Comparison of ENCODE assay signal across 15 mouse cellular contexts in genomic region chr3:147967866-147968265, GRCm38 (mm10).
A peak's percentile ranks its signal among the peaks of the same experiment; 100 is the strongest.
DNase-seq lines count a peak whose midpoint lies in the region; ATAC-seq lines count a peak whose summit lies in the region.
"Had no signal": no experiment of that assay in that cellular context is flagged by ENCODE, and none has a peak within 500 bp of the region (broad histone marks: within the 10 kb centered on the region; RNA-seq: fewer than 3 reads in every experiment).

No protein-coding gene starts in this region.

- no peaks in the 10 kb centered on the region for H3K36me3 ChIP-seq in embryonic facial prominence, embryonic 15.5 days
- H3K36me3 ChIP-seq in midbrain, embryonic 11.5 days (ENCODE audit: control insufficient read depth, insufficient read depth, low read length), result no peaks in the 10 kb centered on the region
- no peaks in the 10 kb centered on the region for H3K36me3 ChIP-seq in neural tube, embryonic 14.5 days (ENCODE audit: control insufficient read depth, insufficient read depth, low read length)
- H3K36me3 ChIP-seq: heart, embryonic 13.5 days; limb, embryonic 15.5 days had no signal

- H3K9me3 ChIP-seq in embryonic facial prominence, embryonic 15.5 days (replicated peaks), result no peaks in the 10 kb centered on the region
- no peaks in the 10 kb centered on the region for H3K9me3 ChIP-seq in midbrain, embryonic 11.5 days (ENCODE audit: control insufficient read depth, low read length)
- H3K9me3 ChIP-seq in neural tube, embryonic 14.5 days (ENCODE audit: control insufficient read depth, low read length), result no peaks in the 10 kb centered on the region
- H3K9me3 ChIP-seq: heart, embryonic 13.5 days; limb, embryonic 15.5 days had no signal

- no peaks in the 10 kb centered on the region; the same call in 1 of the 2 replicates for H3K27me3 ChIP-seq in embryonic facial prominence, embryonic 15.5 days
- no peaks in the 10 kb centered on the region for H3K27me3 ChIP-seq in midbrain, embryonic 11.5 days (ENCODE audit: control insufficient read depth, insufficient read depth, low read length)
- H3K27me3 ChIP-seq in neural tube, embryonic 14.5 days (ENCODE audit: control insufficient read depth, insufficient read depth, low read length), result no peaks in the 10 kb centered on the region
- H3K27me3 ChIP-seq: heart, embryonic 13.5 days; limb, embryonic 15.5 days had no signal

- no peak overlapping the region for H3K4me3 ChIP-seq in embryonic facial prominence, embryonic 15.5 days (replicated peaks)
- H3K4me3 ChIP-seq in midbrain, embryonic 11.5 days (ENCODE audit: low read depth, low read length), result no peak overlapping the region
- no peak overlapping the region for H3K4me3 ChIP-seq in neural tube, embryonic 14.5 days (ENCODE audit: low read depth, low read length)
- H3K4me3 ChIP-seq: heart, embryonic 13.5 days; limb, embryonic 15.5 days had no signal

- ATAC-seq in embryonic facial prominence, embryonic 15.5 days (ENCODE audit: insufficient number of reproducible peaks, low FRiP score, low TSS enrichment, low read depth), result peak; percentile 43; the same call in 1 of the 2 replicates
- peak; percentile 89 for ATAC-seq in midbrain, embryonic 11.5 days (ENCODE audit: low FRiP score)
- ATAC-seq in neural tube, embryonic 14.5 days (ENCODE audit: low read depth), result peak; percentile 46; the same call in 1 of the 2 replicates
- ATAC-seq: forebrain, embryonic 16.5 days had no signal

- 36% methylated on average over 9 of the region's 9 CpGs for WGBS in embryonic facial prominence, embryonic 15.5 days
- WGBS in midbrain, embryonic 11.5 days, result 17% methylated on average over 9 of the region's 9 CpGs
- 21% methylated on average over 9 of the region's 9 CpGs for WGBS in neural tube, embryonic 14.5 days

- no peak overlapping the region for H3K27ac ChIP-seq in embryonic facial prominence, embryonic 15.5 days (replicated peaks)
- peak overlapping the region; percentile 57; the same call in 1 of the 2 replicates for H3K27ac ChIP-seq in midbrain, embryonic 11.5 days (ENCODE audit: low read depth, low read length)
- peak overlapping the region; percentile 34; the same call in 1 of the 2 replicates for H3K27ac ChIP-seq in neural tube, embryonic 14.5 days (ENCODE audit: low read depth, low read length)
- H3K27ac ChIP-seq: heart, embryonic 13.5 days; limb, embryonic 15.5 days had no signal

- peak; percentile 17 to 29 for DNase-seq in cerebellum, postnatal 10 days
- no peak for DNase-seq in cerebellum, postnatal 4 days (ENCODE audit: low spot score in 2 of 2)
- DNase-seq in midbrain, embryonic 11.5 days (ENCODE audit: low spot score, missing footprints), result peak; percentile 94
- DNase-seq in lung, postnatal 25 days (ENCODE audit: low spot score), result no peak
- no peak for DNase-seq in right cerebral cortex, postnatal 25 days
- DNase-seq in ovary, postnatal 14 days (ENCODE audit: low spot score), result no peak
- DNase-seq: cerebellum, adult 9-11 months; kidney, adult 9 months; lung, adult 18-20 months; thymus, adult 18-20 months had no signal

- no peak overlapping the region for H3K4me2 ChIP-seq in embryonic facial prominence, embryonic 15.5 days (replicated peaks)
- H3K4me2 ChIP-seq in midbrain, embryonic 11.5 days, result no peak overlapping the region; the same call in 1 of the 2 replicates
- H3K4me2 ChIP-seq in neural tube, embryonic 14.5 days (ENCODE audit: low read depth, low read length), result no peak overlapping the region
- H3K4me2 ChIP-seq: heart, embryonic 13.5 days; limb, embryonic 15.5 days had no signal

- H3K9ac ChIP-seq in embryonic facial prominence, embryonic 15.5 days, result no peak overlapping the region
- H3K9ac ChIP-seq in midbrain, embryonic 11.5 days (ENCODE audit: low read length), result no peak overlapping the region
- no peak overlapping the region for H3K9ac ChIP-seq in neural tube, embryonic 14.5 days (replicated peaks; ENCODE audit: low read depth, low read length)
- H3K9ac ChIP-seq: heart, embryonic 13.5 days; limb, embryonic 15.5 days had no signal

- H3K4me1 ChIP-seq in embryonic facial prominence, embryonic 15.5 days, result peaks cover 11% of the 10 kb centered on the region; the same call in 1 of the 2 replicates
- peaks cover 30% of the 10 kb centered on the region for H3K4me1 ChIP-seq in midbrain, embryonic 11.5 days (ENCODE audit: control insufficient read depth, insufficient read depth, low read length)
- H3K4me1 ChIP-seq in neural tube, embryonic 14.5 days (ENCODE audit: control insufficient read depth, insufficient read depth, low read length), result 0 out of 2 replicates have a peak, but pooled peaks cover 3% of the 10 kb centered on the region

Comparison
In these comparisons a context has a peak if more than half of its experiments do, and no peak if none do; other contexts are left out.
1. DNase-seq: peak in cerebellum, postnatal 10 days (2 of 2) and midbrain, embryonic 11.5 days (single experiment); none in cerebellum, postnatal 4 days (0 of 2), lung, postnatal 25 days (single experiment), right cerebral cortex, postnatal 25 days (single experiment) and ovary, postnatal 14 days (single experiment).
2. Peak in every context shown above with its lines, with median percentiles within 50 percentile points of each other: ATAC-seq.